Mouse (Mus musculus): Measurements from ENCODE around the gene Zfp771. TPM values are rescaled to one million over a fixed set of nuclear protein-coding genes. Genes with fewer than 3 reads are reported as not detected.
"Not testable (repeated sequence)": the region's sequence is repeated elsewhere in the genome, so short reads cannot be mapped to it uniquely, and the experiment has no call there.

The Zfp771 gene
- polyA plus RNA-seq, 1 experiment from 2014 or later = 13.8 TPM

- H3K9ac ChIP-seq (ENCODE audit: low read depth, low read length) = peak overlapping the region; percentile 91; the same call in 1 of the 2 replicates
- H3K4me2 ChIP-seq (ENCODE audit: low read depth, low read length) = peak overlapping the region; percentile 100
- 31% methylated on average over 2 of the region's 2 CpGs for WGBS (ENCODE audit: insufficient replicate concordance)
- no peaks in the 10 kb centered on the region for H3K27me3 ChIP-seq (ENCODE audit: control insufficient read depth, insufficient read depth, low read depth, low read length)
- ATAC-seq (ENCODE audit: low read depth) = no peak
- H3K27ac ChIP-seq (ENCODE audit: low read length) = peak overlapping the region; percentile 91; the same call in 1 of the 2 replicates
- peak overlapping the region; percentile 83 for H3K4me3 ChIP-seq (ENCODE audit: low read depth, low read length)
- H3K4me1 ChIP-seq (ENCODE audit: control insufficient read depth, low read depth, low read length) = peaks cover 25% of the 10 kb centered on the region
- no peaks in the 10 kb centered on the region for H3K9me3 ChIP-seq (replicated peaks; ENCODE audit: control insufficient read depth, low read length)
- no peaks in the 10 kb centered on the region; the same call in 1 of the 2 replicates for H3K36me3 ChIP-seq (ENCODE audit: control insufficient read depth, insufficient read depth)
These were observed 660 bp upstream of the Zfp771 start for GRCm38 (mm10) chr7:127243361-127243867.

- 12% methylated on average over 31 of the region's 33 CpGs for WGBS (ENCODE audit: insufficient replicate concordance)
- Histone ChIP-seq H3K4me1 (ENCODE audit: control insufficient read depth, low read depth, low read length) (peaks cover 25% of the 10 kb centered on the region), H3K9me3 (replicated peaks; ENCODE audit: control insufficient read depth, low read length) (no peaks in the 10 kb centered on the region), H3K4me2 (ENCODE audit: low read depth, low read length) (peak overlapping the region; percentile 100), H3K4me3 (ENCODE audit: low read depth, low read length) (peak overlapping the region; percentile 83), H3K27ac (ENCODE audit: low read length) (peak overlapping the region; percentile 91), H3K9ac (ENCODE audit: low read depth, low read length) (peak overlapping the region; percentile 91), H3K27me3 (ENCODE audit: control insufficient read depth, insufficient read depth, low read depth, low read length) (no peaks in the 10 kb centered on the region), H3K36me3 (ENCODE audit: control insufficient read depth, insufficient read depth) (no peaks in the 10 kb centered on the region; the same call in 1 of the 2 replicates)
- peak; percentile 42; the same call in 1 of the 2 replicates for ATAC-seq (ENCODE audit: low read depth)
These were observed 810 bp downstream of the Zfp771 start for GRCm38 (mm10) chr7:127244658-127245510.

DNA sequence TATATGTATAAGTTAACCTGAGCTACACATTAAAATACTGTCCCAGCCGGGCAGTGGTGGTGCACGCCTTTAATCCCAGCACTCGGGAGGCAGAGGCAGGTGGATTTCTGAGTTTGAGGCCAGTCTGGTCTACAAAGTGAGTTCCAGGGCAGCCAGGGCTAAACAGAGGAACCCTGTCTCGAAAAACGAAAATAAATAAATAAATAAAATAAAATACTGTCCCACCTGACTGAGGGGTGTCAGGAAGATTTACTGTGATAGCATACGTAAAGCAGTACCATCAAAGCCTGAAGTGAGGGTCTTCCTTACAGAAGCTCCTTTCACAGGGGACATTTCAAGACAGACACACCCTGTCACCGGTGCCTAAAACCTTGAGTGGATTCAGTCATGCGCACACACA lies 6.4 kb downstream of the Zfp771 start:
- not testable (repeated sequence) for H3K27ac ChIP-seq (ENCODE audit: low read length); H3K4me2 ChIP-seq (ENCODE audit: low read depth, low read length); H3K4me3 ChIP-seq (ENCODE audit: low read depth, low read length); H3K9ac ChIP-seq (ENCODE audit: low read depth, low read length); ATAC-seq (ENCODE audit: low read depth); H3K27me3 ChIP-seq (ENCODE audit: control insufficient read depth, insufficient read depth, low read depth, low read length); H3K9me3 ChIP-seq (replicated peaks; ENCODE audit: control insufficient read depth, low read length); H3K36me3 ChIP-seq (ENCODE audit: control insufficient read depth, insufficient read depth)
- WGBS (ENCODE audit: insufficient replicate concordance) = 81% methylated on average over 8 of the region's 8 CpGs
- H3K4me1 ChIP-seq (ENCODE audit: control insufficient read depth, low read depth, low read length) = peaks cover 28% of the 10 kb centered on the region

- Histone ChIP-seq H3K4me2 (ENCODE audit: low read depth, low read length) (no peak overlapping the region), H3K27me3 (ENCODE audit: control insufficient read depth, insufficient read depth, low read depth, low read length) (no peaks in the 10 kb centered on the region), H3K9me3 (replicated peaks; ENCODE audit: control insufficient read depth, low read length) (no peaks in the 10 kb centered on the region), H3K27ac (ENCODE audit: low read length) (no peak overlapping the region), H3K9ac (ENCODE audit: low read depth, low read length) (no peak overlapping the region), H3K4me1 (ENCODE audit: control insufficient read depth, low read depth, low read length) (peaks cover 24% of the 10 kb centered on the region), H3K4me3 (ENCODE audit: low read depth, low read length) (no peak overlapping the region), H3K36me3 (ENCODE audit: control insufficient read depth, insufficient read depth) (no peaks in the 10 kb centered on the region; the same call in 1 of the 2 replicates)
- no peak for ATAC-seq (ENCODE audit: low read depth)
- 54% methylated on average over 2 of the region's 2 CpGs for WGBS (ENCODE audit: insufficient replicate concordance)
These were observed 8.3 kb downstream of the Zfp771 start for GRCm38 (mm10) chr7:127252414-127252813.

- ATAC-seq (ENCODE audit: low read depth) = no peak
- 63% methylated on average over 6 of the region's 6 CpGs for WGBS (ENCODE audit: insufficient replicate concordance)
- H3K36me3 ChIP-seq (ENCODE audit: control insufficient read depth, insufficient read depth) = no peaks in the 10 kb centered on the region; the same call in 1 of the 2 replicates
- H3K4me1 ChIP-seq (ENCODE audit: control insufficient read depth, low read depth, low read length) = peaks cover 24% of the 10 kb centered on the region
- peak overlapping the region; percentile 99 for H3K4me2 ChIP-seq (ENCODE audit: low read depth, low read length)
- peak overlapping the region; percentile 74 for H3K4me3 ChIP-seq (ENCODE audit: low read depth, low read length)
- H3K9ac ChIP-seq (ENCODE audit: low read depth, low read length) = peak overlapping the region; percentile 73
- peak overlapping the region; percentile 84 for H3K27ac ChIP-seq (ENCODE audit: low read length)
- H3K9me3 ChIP-seq (replicated peaks; ENCODE audit: control insufficient read depth, low read length) = no peaks in the 10 kb centered on the region
- no peaks in the 10 kb centered on the region for H3K27me3 ChIP-seq (ENCODE audit: control insufficient read depth, insufficient read depth, low read depth, low read length)
These were observed 9.3 kb downstream of the Zfp771 start for GRCm38 (mm10) chr7:127253341-127253740.

GRCm38 (mm10) chr7:127253821-127254769 lies 10.0 kb downstream of the Zfp771 start:
- Histone ChIP-seq H3K4me1 (ENCODE audit: control insufficient read depth, low read depth, low read length) (peaks cover 28% of the 10 kb centered on the region), H3K36me3 (ENCODE audit: control insufficient read depth, insufficient read depth) (no peaks in the 10 kb centered on the region; the same call in 1 of the 2 replicates), H3K4me3 (ENCODE audit: low read depth, low read length) (peak overlapping the region; percentile 74), H3K27ac (ENCODE audit: low read length) (peak overlapping the region; percentile 90), H3K9me3 (replicated peaks; ENCODE audit: control insufficient read depth, low read length) (no peaks in the 10 kb centered on the region), H3K4me2 (ENCODE audit: low read depth, low read length) (peak overlapping the region; percentile 99), H3K9ac (ENCODE audit: low read depth, low read length) (peak overlapping the region; percentile 75), H3K27me3 (ENCODE audit: control insufficient read depth, insufficient read depth, low read depth, low read length) (no peaks in the 10 kb centered on the region)
- ATAC-seq (ENCODE audit: low read depth) = peak; percentile 91
- under 1% methylated on average over 135 of the region's 136 CpGs for WGBS (ENCODE audit: insufficient replicate concordance)

GRCm38 (mm10) chr7:127255008-127255407 lies 10.9 kb downstream of the Zfp771 start:
- peak overlapping the region; percentile 90 for H3K27ac ChIP-seq (ENCODE audit: low read length)
- peak overlapping the region; percentile 99 for H3K4me2 ChIP-seq (ENCODE audit: low read depth, low read length)
- H3K27me3 ChIP-seq (ENCODE audit: control insufficient read depth, insufficient read depth, low read depth, low read length) = no peaks in the 10 kb centered on the region
- H3K4me1 ChIP-seq (ENCODE audit: control insufficient read depth, low read depth, low read length) = peaks cover 35% of the 10 kb centered on the region
- peak overlapping the region; percentile 75 for H3K9ac ChIP-seq (ENCODE audit: low read depth, low read length)
- 13% methylated on average over 4 of the region's 4 CpGs for whole genome bisulfite sequencing (ENCODE audit: insufficient replicate concordance)
- H3K4me3 ChIP-seq (ENCODE audit: low read depth, low read length) = peak overlapping the region; percentile 74; the same call in 1 of the 2 replicates
- no peaks in the 10 kb centered on the region for H3K9me3 ChIP-seq (replicated peaks; ENCODE audit: control insufficient read depth, low read length)
- no peaks in the 10 kb centered on the region; the same call in 1 of the 2 replicates for H3K36me3 ChIP-seq (ENCODE audit: control insufficient read depth, insufficient read depth)
- no peak for ATAC-seq (ENCODE audit: low read depth)

DNA sequence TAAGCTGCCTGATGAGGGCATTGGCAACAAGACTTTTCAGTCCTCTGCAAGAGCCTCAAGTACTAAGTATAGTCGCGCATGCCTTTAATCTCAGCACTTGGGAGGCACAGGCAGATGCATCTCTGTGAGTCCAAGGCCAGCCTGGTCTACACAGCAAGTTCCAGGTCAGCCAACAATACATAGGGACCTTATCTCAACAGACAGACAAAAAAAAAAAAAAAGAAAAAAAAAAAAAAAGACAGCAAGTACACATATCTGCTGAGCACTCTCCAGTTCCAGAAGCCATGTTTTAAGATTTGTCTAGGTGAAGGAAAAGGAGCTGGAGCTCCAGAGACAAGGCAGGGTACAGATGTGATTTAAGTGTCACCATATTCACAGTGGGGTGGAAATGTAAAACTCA lies 11.9 kb downstream of the Zfp771 start:
- Histone ChIP-seq H3K4me1 (ENCODE audit: control insufficient read depth, low read depth, low read length) (peaks cover 39% of the 10 kb centered on the region), H3K4me3 (ENCODE audit: low read depth, low read length) (no peak overlapping the region), H3K9ac (ENCODE audit: low read depth, low read length) (no peak overlapping the region), H3K27ac (ENCODE audit: low read length) (no peak overlapping the region), H3K4me2 (ENCODE audit: low read depth, low read length) (no peak overlapping the region), H3K9me3 (replicated peaks; ENCODE audit: control insufficient read depth, low read length) (no peaks in the 10 kb centered on the region), H3K27me3 (ENCODE audit: control insufficient read depth, insufficient read depth, low read depth, low read length) (no peaks in the 10 kb centered on the region), H3K36me3 (ENCODE audit: control insufficient read depth, insufficient read depth) (no peaks in the 10 kb centered on the region; the same call in 1 of the 2 replicates)
- no peak for ATAC-seq (ENCODE audit: low read depth)
- WGBS (ENCODE audit: insufficient replicate concordance) = 41% methylated on average over 2 of the region's 2 CpGs
